Mouse (Mus musculus) liver, embryonic 14.5 days (tissue): Measurements from ENCODE around the gene Flywch2. TPM values are rescaled to one million over a fixed set of nuclear protein-coding genes. Genes with fewer than 3 reads are reported as not detected.

Experiments used
- ATAC-seq: fragments of 200-750 bp; cut with Nextera tagmentation; 2 replicates; pipeline ENCODE4 v1.8.0; 2017; ENCODE audit warnings: moderate number of reproducible peaks, mild to moderate bottlenecking, moderate library complexity; ENCODE audit not compliant: insufficient read depth
- DNase-seq, 3 experiments: peaks; one replicate each; pipeline ENCODE4 v3.0.0-alpha.2; 2012 to 2013; ENCODE audit warnings: low read depth in 3 of 3, low spot score in 3 of 3
- H3K27ac ChIP-seq: fragments of 300-500 bp; sonication (generic); 2 replicates; pipeline ENCODE4 v1.5.1; 2014; ENCODE audit warnings: moderate library complexity, mild to moderate bottlenecking, control low read depth, inconsistent platforms
- H3K27me3 ChIP-seq: fragments of 300-500 bp; sonication (generic); 2 replicates; pipeline ENCODE4 v1.6.1; 2014; ENCODE audit warnings: mild to moderate bottlenecking, low read length, moderate library complexity; ENCODE audit not compliant: control insufficient read depth, insufficient read depth
- H3K36me3 ChIP-seq: fragments of 300-500 bp; sonication (generic); replicated peaks from 2 replicates; pipeline ENCODE4 v1.6.1; 2014; ENCODE audit warnings: low read depth; ENCODE audit not compliant: control insufficient read depth, insufficient read depth
- H3K4me1 ChIP-seq, 2 experiments: fragments of 200-500 bp in 1 of 2; fragments of 300-500 bp in 1 of 2; sonication (generic) in 1 of 2; replicated peaks; 2 replicates each; pipeline ENCODE4 v1.6.1; 2012 to 2014; ENCODE audit warnings: antibody characterized with exemption in 1 of 2, inconsistent platforms in 1 of 2, low read length in 1 of 2; ENCODE audit not compliant: control insufficient read depth in 2 of 2, insufficient read depth in 2 of 2
- H3K4me2 ChIP-seq: fragments of 300-500 bp; sonication (generic); 2 replicates; pipeline ENCODE4 v1.6.1; 2014; ENCODE audit warnings: low read depth, mild to moderate bottlenecking, control low read depth, moderate library complexity
- H3K4me3 ChIP-seq, 2 experiments: fragments of 200-500 bp in 1 of 2; fragments of 300-500 bp in 1 of 2; sonication (generic) in 1 of 2; 2 replicates each; pipeline ENCODE4 v1.5.1; 2012 to 2014; ENCODE audit warnings: low read depth in 2 of 2, low read length in 2 of 2, mild to moderate bottlenecking in 2 of 2, control low read depth in 1 of 2, inconsistent platforms in 1 of 2, moderate library complexity in 1 of 2; ENCODE audit not compliant: insufficient read depth in 1 of 2
- H3K9ac ChIP-seq: fragments of 300-500 bp; sonication (generic); replicated peaks from 2 replicates; pipeline ENCODE4 v1.6.1; 2014; ENCODE audit warnings: mild to moderate bottlenecking, control low read depth, moderate library complexity
- H3K9me3 ChIP-seq: fragments of 300-500 bp; sonication (generic); 2 replicates; pipeline ENCODE4 v1.6.1; 2016; ENCODE audit warnings: low read length, mixed read lengths; ENCODE audit not compliant: control insufficient read depth
- CTCF ChIP-seq: IDR thresholded peaks from 2 replicates; pipeline ENCODE4 v1.5.1; 2016; ENCODE audit warnings: antibody characterized with exemption, low read depth, control low read depth
- EP300 ChIP-seq: IDR thresholded peaks from 2 replicates; pipeline ENCODE4 v1.6.1; 2016; ENCODE audit warnings: antibody characterized with exemption, low read depth
- WGBS: fragments of 180-500 bp; shearing (Covaris S2); extraction: QIAGEN DNeasy Blood & Tissue Kit; methylation state at CpG from one replicate; pipeline ENCODE4 v1.1.7; 2014; ENCODE audit not compliant: insufficient replicate concordance; 5-methylcytosine and 5-hydroxymethylcytosine counted together
- polyA plus RNA-seq, 2 experiments: library from polyadenylated mRNA; depleted of rRNA in 1 of 2; stranded (reverse) in 1 of 2; unstranded in 1 of 2; fragments of >200 nt; fragmentation: Nextera tagmentation in 1 of 2; extraction: Ambion mirVana in 1 of 2; gene quantifications; 2 replicates each; pipeline versions ENCODE4 v1.2.1 to v1.2.3; 2012 to 2014

The Flywch2 gene
- polyA plus RNA-seq, 2 experiments = 0.79 to 1.0 TPM

DNA sequence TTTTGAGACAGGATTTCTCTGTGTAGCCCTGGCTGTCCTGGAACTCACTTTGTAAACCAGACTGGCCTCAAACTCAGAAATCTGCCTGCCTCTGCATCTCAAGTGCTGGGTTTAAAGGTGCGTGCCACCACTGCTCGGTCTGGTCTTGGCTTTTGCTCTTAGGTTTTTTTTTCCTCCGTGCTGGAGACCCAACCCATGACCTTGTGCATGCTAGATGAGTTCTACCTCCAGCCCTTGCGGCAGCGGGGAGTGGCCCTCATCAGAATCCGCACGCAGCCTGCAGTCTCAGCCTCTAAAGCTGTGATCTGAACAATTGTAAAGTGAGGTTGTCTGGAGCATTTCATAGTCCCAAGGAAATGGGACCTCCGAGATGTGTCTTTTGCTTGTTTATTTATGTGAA is 9.4 kb upstream of the Flywch2 start:
- Histone ChIP-seq H3K9ac (no peak overlapping the region), H3K36me3 (no peaks in the 10 kb centered on the region), H3K27ac (no peak overlapping the region), H3K4me1 (peaks cover 6 to 7% of the 10 kb centered on the region in 2 experiments; a peak in 3 of 4 replicates), H3K4me3 (no peak overlapping the region), H3K27me3 (no peaks in the 10 kb centered on the region), H3K4me2 (no peak overlapping the region), H3K9me3 (no peaks in the 10 kb centered on the region)
- no peak for TF ChIP-seq EP300
- TF ChIP-seq CTCF = no peak
- 84% methylated on average over 8 of the region's 8 CpGs for WGBS
- ATAC-seq = no peak
- no peak for DNase-seq

DNA sequence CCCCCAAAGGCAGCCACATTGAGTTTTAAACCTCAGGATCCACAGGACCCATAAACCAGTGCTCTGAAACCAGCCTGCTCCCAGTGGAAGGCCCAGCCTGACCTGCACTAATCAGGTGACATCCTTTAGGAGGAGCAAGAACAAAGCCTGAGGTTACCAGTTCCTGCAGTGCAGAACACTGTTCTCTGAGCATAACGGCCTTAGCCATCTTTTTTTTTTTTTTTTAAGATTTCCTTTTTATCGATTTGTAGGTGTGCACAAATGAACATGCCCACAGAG is 5.1 kb upstream of the Flywch2 start:
- H3K9me3 ChIP-seq = no peaks in the 10 kb centered on the region
- no peak for DNase-seq
- H3K9ac ChIP-seq = peak overlapping the region; percentile 76
- no peak for TF ChIP-seq EP300
- peak; percentile 30; the same call in 1 of the 2 replicates for ATAC-seq
- no peaks in the 10 kb centered on the region for H3K27me3 ChIP-seq
- H3K4me1 ChIP-seq = peaks cover 12 to 17% of the 10 kb centered on the region in 2 experiments
- no peak overlapping the region for H3K27ac ChIP-seq
- peak overlapping the region; percentile 56 to 61 for H3K4me3 ChIP-seq
- no peaks in the 10 kb centered on the region for H3K36me3 ChIP-seq
- peak overlapping the region; percentile 74 for H3K4me2 ChIP-seq
- WGBS = 38% methylated on average over 2 of the region's 2 CpGs

DNA sequence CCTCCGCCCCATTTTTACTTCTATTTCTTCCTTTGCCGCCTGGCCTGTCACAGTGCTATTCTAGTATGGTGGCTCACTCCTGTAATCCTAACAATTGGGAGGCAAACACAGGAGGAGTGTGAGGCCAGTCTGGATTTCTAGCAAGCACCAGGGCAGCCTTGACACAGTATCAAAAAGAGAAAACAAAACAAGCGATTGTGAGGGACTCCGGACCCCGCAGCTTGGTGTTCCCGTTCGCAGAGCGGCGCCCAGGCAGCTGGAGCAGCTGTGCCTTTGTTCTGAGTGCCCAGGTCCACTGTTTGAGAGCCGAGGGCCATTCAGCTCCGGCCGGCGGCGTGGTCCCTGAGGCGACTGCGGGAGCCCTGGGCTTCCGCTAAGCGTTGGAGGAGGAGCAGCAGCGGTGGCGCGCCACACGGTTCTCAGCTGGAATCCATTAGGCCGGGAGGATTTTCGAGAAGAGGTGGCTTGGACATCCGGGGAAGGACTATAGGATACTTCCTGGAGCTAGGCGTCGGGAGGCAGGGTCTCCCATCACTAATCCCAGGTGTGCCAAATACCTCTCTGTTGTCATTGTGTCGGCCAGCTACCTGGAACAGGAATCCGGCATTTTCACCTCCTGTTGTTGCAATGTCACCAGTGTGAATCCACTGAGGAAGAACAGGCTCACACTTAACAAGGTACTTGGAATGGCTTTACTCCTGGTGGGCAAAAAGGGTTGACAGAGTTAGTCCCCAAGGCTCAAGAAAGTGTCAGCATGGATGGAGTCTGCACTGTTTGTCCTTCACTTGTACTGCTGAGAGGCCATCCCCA is 4.6 kb upstream of the Flywch2 start, which contains the start of gene Srrm2:
Gene Srrm2, plus strand, starts transcription at position 264 of the 810 bp plus-strand sequence.
- ATAC-seq (peak; percentile 56), DNase-seq (no peak)
- Histone ChIP-seq H3K9me3 (no peaks in the 10 kb centered on the region), H3K36me3 (no peaks in the 10 kb centered on the region), H3K27me3 (no peaks in the 10 kb centered on the region), H3K9ac (peak within 1 kb of the TSS; percentile 76), H3K4me1 (peaks cover 12 to 20% of the 10 kb centered on the region in 2 experiments), H3K4me2 (peak within 1 kb of the TSS; percentile 74), H3K4me3 (peak within 1 kb of the TSS; percentile 56 to 61), H3K27ac (peak within 1 kb of the TSS; percentile 34)
- no peak for TF ChIP-seq EP300
- TF ChIP-seq CTCF = no peak
- 6% methylated on average over 29 of the region's 29 CpGs for WGBS

DNA sequence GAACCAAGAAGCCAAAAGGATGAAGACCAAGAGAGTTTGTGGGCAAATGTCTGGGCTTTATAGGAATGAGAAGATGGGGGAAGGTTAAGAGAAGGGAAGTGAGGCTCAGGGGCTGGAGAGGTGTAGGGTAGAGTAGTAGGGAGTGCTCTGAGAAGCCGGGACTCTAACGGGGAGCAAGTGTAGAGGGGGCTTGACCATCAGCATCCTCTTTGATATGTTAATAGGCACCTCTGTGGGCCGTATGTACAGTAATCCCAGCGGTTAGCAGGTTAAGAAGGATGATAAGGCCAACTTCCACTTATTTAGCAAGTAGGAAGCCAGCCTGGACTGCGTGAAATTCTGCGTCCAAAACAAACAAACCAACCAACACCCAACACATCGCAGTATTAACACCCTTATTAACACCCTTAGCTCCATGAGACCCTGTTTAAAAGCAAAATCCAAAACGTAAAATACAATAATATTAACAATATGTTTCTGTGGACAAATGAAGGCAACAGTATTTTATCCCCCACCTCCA is 3.9 kb upstream of the Flywch2 start:
- no peak for DNase-seq
- H3K9me3 ChIP-seq = no peaks in the 10 kb centered on the region
- H3K4me2 ChIP-seq = peak overlapping the region; percentile 74
- H3K4me3 ChIP-seq = peak overlapping the region; percentile 56 to 61; a peak in 3 of 4 replicates
- no peak overlapping the region for H3K27ac ChIP-seq
- WGBS = 12% methylated on average over 8 of the region's 8 CpGs
- H3K36me3 ChIP-seq = no peaks in the 10 kb centered on the region
- H3K9ac ChIP-seq = peak overlapping the region; percentile 76
- TF ChIP-seq CTCF (no peak), EP300 (no peak)
- H3K4me1 ChIP-seq = peaks cover 12 to 21% of the 10 kb centered on the region in 2 experiments
- peak; percentile 43; the same call in 1 of the 2 replicates for ATAC-seq
- H3K27me3 ChIP-seq = no peaks in the 10 kb centered on the region

DNA sequence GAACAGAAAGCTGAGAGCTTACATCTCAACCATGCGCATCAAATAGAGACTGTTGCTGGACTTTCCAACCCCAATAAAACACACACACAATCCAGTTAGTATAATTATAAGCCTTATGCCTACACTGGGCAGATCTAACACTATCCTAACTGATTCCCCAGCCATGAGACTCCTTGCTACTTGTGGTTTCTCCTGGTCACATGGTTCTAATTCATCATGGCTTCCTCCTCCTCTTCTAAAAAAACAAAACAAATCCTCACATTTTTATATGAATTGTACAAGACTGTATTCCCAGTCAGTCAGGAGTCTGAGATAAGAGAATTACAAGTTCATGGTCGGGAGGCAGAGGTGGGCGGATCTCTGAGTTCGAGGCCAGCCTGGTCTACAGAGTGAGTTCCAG is 3.1 kb upstream of the Flywch2 start:
- TF ChIP-seq EP300 (no peak), CTCF (no peak)
- H3K9ac ChIP-seq = no peak overlapping the region
- DNase-seq = no peak
- no peaks in the 10 kb centered on the region for H3K9me3 ChIP-seq
- WGBS = 52% methylated on average over 4 of the region's 4 CpGs
- no peak overlapping the region for H3K4me2 ChIP-seq
- ATAC-seq = no peak
- no peaks in the 10 kb centered on the region for H3K36me3 ChIP-seq
- peaks cover 12 to 21% of the 10 kb centered on the region in 2 experiments for H3K4me1 ChIP-seq
- H3K27me3 ChIP-seq = no peaks in the 10 kb centered on the region
- H3K27ac ChIP-seq = no peak overlapping the region
- no peak overlapping the region for H3K4me3 ChIP-seq
